Mouse (Mus musculus): ENCODE measurements around the gene Rgs16. TPM values are rescaled to one million over a fixed set of nuclear protein-coding genes. Genes with fewer than 3 reads are reported as not detected.
A peak's percentile ranks its signal among the peaks of the same experiment; 100 is the strongest.

The Rgs16 gene
- polyA plus RNA-seq (2012; ENCODE audit: insufficient read depth, insufficient read length, low replicate concordance, missing spikeins), result not detected in 2 replicates

DNA sequence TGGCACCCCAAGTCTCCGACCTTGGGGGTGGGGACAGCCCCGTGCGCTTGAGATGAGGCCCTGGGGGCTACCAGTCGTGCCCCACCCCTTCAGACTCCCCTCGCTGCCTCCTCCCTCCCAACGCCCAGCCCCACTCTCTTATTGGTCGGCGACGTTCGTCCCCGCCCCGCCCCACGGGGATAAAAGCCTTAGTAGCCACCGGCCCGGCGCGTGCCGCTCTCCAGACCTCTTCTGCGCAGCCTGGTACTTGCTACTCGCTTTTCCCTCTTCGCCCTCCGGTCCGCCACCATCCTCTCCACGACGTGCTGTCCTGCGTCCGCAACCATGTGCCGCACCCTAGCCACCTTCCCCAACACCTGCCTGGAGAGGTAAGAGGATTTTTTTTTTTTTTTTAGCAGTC, at the start of gene Rgs16:
Rgs16 (plus strand) TSS at position 205 of the 400 bp plus-strand sequence.
- Histone ChIP-seq H3K4me3 (ENCODE audit: insufficient read depth, low read depth, low read length) (peak within 1 kb of the TSS; percentile 45), H3K4me1 (ENCODE audit: control insufficient read depth, insufficient read depth, low read length) (peaks cover 40% of the 10 kb centered on the region), H3K27ac (ENCODE audit: insufficient read depth, low read depth, low read length) (peak within 1 kb of the TSS; percentile 34; the same call in 1 of the 2 replicates)
- TF ChIP-seq POLR2A (IDR thresholded peaks at IDR 0.05; ENCODE audit: insufficient read depth, low read depth, low read length), result peak; percentile 47; the same call in 1 of the 2 replicates
- no peak for TF ChIP-seq CTCF (IDR thresholded peaks at IDR 0.05; ENCODE audit: insufficient read depth, low read depth, low read length)
- WGBS, result 8% methylated on average over 28 of the region's 28 CpGs

DNA sequence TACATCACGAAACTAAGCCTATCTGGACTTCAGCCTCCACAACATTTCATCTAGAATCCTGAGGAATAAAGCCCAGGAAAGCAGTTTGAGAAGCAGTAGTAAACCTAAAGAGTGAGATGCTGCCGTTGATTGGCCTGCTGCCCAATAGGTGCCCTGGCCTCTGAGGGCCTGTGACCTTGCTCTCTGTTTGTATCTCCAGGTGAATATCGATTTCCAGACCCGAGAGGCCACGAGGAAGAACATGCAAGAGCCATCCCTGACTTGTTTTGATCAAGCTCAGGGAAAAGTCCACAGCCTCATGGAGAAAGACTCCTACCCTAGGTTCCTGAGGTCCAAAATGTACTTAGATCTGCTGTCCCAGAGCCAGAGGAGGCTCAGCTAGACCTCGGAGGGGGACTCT, 47.6 kb upstream of the Rgs16 start:
- WGBS, result 91% methylated on average over 6 of the region's 6 CpGs
- Histone ChIP-seq H3K27ac (ENCODE audit: insufficient read depth, low read depth, low read length) (no peak overlapping the region), H3K4me1 (ENCODE audit: control insufficient read depth, insufficient read depth, low read length) (peaks cover under 1% of the 10 kb centered on the region), H3K4me3 (ENCODE audit: insufficient read depth, low read depth, low read length) (no peak overlapping the region)
- TF ChIP-seq POLR2A (IDR thresholded peaks at IDR 0.05; ENCODE audit: insufficient read depth, low read depth, low read length) (no peak), CTCF (IDR thresholded peaks at IDR 0.05; ENCODE audit: insufficient read depth, low read depth, low read length) (no peak)

DNA sequence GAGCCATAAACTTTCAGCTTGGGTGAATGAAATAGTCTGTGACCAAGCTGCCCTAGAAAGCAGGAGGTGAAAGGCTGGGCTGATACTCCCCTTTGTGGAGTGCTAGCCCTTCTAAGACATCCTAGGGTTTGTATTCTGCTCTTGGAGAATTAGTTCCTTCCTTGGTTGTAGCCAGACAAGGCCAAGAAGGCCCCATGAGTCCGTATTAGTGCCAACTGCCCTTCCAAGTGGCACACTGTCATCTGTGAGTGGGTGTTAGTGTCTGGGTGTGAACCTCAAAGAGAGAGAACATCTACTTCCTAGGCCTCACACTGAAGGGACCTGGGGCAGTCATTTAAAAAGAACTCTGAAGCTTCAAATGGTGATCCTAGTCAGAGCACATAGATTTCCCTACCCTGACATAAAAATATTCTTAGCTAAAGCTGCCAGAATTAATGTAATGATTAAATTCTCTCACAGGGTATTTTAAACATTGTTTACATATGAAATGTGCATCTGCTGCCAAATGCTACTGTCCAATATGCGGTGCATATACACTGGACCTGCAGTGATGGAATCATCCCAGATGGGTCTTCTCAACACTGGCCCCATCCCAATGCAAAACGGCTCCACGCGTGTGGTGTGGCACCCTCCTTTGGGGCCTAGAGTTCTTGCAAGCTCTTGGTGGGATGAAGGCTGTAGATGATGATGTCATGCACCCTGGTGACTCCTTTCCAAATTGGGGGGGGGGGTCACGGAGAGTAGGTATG, 45.6 kb upstream of the Rgs16 start:
- Histone ChIP-seq H3K4me1 (ENCODE audit: control insufficient read depth, insufficient read depth, low read length) (peaks cover 3% of the 10 kb centered on the region), H3K4me3 (ENCODE audit: insufficient read depth, low read depth, low read length) (no peak overlapping the region), H3K27ac (ENCODE audit: insufficient read depth, low read depth, low read length) (no peak overlapping the region)
- TF ChIP-seq CTCF (IDR thresholded peaks at IDR 0.05; ENCODE audit: insufficient read depth, low read depth, low read length) (no peak), POLR2A (IDR thresholded peaks at IDR 0.05; ENCODE audit: insufficient read depth, low read depth, low read length) (no peak)
- WGBS, result 95% methylated on average over 6 of the region's 6 CpGs

DNA sequence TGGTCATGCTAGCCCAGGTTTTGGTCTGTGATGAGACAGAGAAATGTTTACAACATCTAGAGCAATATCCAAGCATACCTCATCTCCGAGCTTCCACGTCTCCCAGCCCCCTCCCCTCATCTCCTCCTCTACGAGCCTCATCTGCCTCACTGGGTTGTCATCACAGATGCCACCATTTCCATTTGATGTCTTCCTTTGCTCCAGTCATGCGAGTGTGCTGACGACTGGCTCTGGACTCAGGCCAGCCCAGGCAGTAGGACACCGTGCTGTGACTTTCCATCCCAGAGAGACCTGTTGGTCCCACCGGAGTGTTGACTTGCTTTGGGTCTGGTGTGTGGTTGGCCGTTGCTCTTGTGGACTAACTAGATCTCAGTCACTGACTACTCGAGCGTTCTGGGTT, 44.8 kb upstream of the Rgs16 start:
- Histone ChIP-seq H3K4me1 (ENCODE audit: control insufficient read depth, insufficient read depth, low read length) (peaks cover 3% of the 10 kb centered on the region), H3K4me3 (ENCODE audit: insufficient read depth, low read depth, low read length) (no peak overlapping the region), H3K27ac (ENCODE audit: insufficient read depth, low read depth, low read length) (no peak overlapping the region)
- TF ChIP-seq POLR2A (IDR thresholded peaks at IDR 0.05; ENCODE audit: insufficient read depth, low read depth, low read length) (no peak), CTCF (IDR thresholded peaks at IDR 0.05; ENCODE audit: insufficient read depth, low read depth, low read length) (no peak)
- WGBS, result 89% methylated on average over 10 of the region's 10 CpGs

DNA sequence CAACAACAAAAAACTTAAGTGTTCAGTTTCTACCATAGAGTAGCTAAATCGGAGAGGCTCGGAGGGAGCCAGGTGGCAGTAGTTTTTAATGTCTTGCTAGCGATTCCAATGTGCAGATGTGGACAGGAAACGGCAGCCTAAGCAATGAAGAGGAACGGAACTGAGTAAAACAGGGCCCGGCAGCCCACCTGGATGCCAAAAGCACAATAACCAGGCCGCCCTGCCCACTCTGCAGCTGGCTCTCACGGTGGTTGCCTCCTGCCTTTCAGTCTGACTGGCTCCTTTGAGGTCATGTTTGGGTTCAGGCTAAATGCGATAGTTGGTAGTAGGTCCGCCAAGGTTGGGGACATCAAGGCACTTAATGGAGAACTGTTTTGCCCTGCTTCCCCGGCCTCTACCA, 44.1 kb upstream of the Rgs16 start:
- WGBS, result 95% methylated on average over 11 of the region's 11 CpGs
- H3K4me1 ChIP-seq (ENCODE audit: control insufficient read depth, insufficient read depth, low read length), result peaks cover 3% of the 10 kb centered on the region
- no peak for TF ChIP-seq POLR2A (IDR thresholded peaks at IDR 0.05; ENCODE audit: insufficient read depth, low read depth, low read length)
- TF ChIP-seq CTCF (IDR thresholded peaks at IDR 0.05; ENCODE audit: insufficient read depth, low read depth, low read length), result no peak
- no peak overlapping the region for H3K27ac ChIP-seq (ENCODE audit: insufficient read depth, low read depth, low read length)
- no peak overlapping the region for H3K4me3 ChIP-seq (ENCODE audit: insufficient read depth, low read depth, low read length)

DNA sequence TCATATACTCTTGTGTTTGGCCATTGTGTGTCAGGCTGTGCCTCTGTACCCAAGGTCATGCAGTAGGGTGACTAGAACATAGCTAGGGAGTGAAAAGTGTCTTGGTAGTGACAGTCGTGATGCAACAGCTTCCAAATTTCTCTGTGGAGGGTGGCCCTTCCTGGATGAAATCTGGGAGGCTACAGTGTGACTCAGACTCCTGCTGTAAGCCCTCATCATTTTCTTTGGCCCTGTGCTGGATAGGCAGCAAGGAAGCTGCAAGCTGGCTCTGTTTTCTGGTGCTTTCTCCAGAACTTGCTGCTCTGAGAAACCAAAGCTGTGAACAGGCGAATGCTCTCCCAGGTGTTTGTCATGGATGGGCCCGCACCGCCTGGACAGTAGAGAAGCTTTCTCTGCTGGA, 43.6 kb upstream of the Rgs16 start:
- WGBS, result 89% methylated on average over 4 of the region's 4 CpGs
- no peak overlapping the region for H3K27ac ChIP-seq (ENCODE audit: insufficient read depth, low read depth, low read length)
- TF ChIP-seq CTCF (IDR thresholded peaks at IDR 0.05; ENCODE audit: insufficient read depth, low read depth, low read length) (no peak), POLR2A (IDR thresholded peaks at IDR 0.05; ENCODE audit: insufficient read depth, low read depth, low read length) (no peak)
- H3K4me1 ChIP-seq (ENCODE audit: control insufficient read depth, insufficient read depth, low read length), result peaks cover 3% of the 10 kb centered on the region
- no peak overlapping the region for H3K4me3 ChIP-seq (ENCODE audit: insufficient read depth, low read depth, low read length)

DNA sequence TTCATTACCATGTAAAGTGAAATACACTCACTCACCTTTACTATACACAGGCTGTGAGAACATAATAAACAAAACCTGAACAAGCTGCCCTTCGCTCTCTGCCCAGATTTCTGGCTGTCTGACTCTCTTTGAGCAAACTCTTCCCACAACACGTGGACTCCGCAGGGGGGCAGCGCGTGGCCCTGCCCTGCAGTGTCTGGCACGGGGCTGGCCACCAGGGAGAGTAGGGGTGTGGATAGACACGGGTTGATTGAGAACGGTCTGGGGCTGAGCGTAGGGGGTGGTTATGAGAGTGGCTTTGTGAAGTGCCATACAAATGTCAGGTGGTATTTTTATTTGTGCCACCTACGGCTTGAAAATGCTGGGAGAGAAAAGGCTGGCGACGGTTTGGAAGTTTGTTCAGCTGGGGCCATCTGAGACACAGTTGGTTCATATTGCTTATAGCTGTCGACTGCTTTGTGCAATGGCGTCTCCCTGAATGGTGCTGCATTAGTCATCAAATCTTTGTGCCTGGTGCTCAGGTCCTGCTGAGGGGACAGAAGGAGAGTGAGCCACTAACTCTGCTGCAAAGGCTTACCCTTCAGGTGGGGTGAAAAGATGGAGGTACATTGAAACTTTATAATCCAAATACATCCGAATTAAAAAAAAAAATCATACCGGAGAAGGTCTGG, 42.4 kb upstream of the Rgs16 start:
- Histone ChIP-seq H3K27ac (ENCODE audit: insufficient read depth, low read depth, low read length) (no peak overlapping the region), H3K4me3 (ENCODE audit: insufficient read depth, low read depth, low read length) (no peak overlapping the region), H3K4me1 (ENCODE audit: control insufficient read depth, insufficient read depth, low read length) (peaks cover 3% of the 10 kb centered on the region)
- 70% methylated on average over 16 of the region's 16 CpGs for WGBS
- no peak for TF ChIP-seq POLR2A (IDR thresholded peaks at IDR 0.05; ENCODE audit: insufficient read depth, low read depth, low read length)
- TF ChIP-seq CTCF (IDR thresholded peaks at IDR 0.05; ENCODE audit: insufficient read depth, low read depth, low read length), result no peak

DNA sequence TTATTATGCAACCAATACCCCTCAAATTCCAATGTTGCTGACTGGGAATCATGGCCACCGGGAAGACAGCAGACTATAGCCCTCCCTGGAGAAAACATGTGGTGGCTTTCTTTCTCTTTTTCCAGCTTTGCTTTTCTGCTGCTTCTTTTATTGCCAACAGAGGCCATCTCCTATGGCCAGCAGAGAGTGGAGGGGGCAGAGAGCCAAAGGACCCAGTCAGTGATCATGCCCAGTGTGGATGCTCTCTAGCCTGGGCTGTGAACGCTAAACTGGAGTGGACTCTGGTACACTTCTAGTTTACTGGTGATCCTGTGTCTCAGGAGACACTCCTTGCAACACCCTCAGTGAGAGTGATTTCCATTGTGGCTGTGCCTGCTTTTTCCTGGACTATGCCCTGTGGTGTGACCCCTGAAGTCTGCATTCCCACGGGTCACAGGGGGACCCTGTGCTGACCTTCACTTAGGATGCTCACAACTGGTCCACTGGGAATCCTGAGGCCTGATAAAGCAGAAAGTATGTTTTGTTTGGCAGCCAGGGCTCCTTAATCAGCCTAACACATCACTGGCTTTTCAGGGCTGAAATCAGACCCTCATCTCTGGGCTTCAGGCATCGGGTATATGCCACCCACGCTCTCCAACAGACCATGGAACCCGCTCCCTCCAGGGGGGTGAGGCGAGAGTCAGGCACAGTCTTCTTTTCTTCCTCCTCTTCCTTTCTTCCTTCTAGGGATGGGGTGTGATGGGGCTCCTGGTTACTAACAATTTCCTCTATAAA, 41.7 kb upstream of the Rgs16 start:
- H3K4me1 ChIP-seq (ENCODE audit: control insufficient read depth, insufficient read depth, low read length), result peaks cover 10% of the 10 kb centered on the region
- WGBS, result 78% methylated on average over 7 of the region's 7 CpGs
- TF ChIP-seq POLR2A (IDR thresholded peaks at IDR 0.05; ENCODE audit: insufficient read depth, low read depth, low read length) (no peak), CTCF (IDR thresholded peaks at IDR 0.05; ENCODE audit: insufficient read depth, low read depth, low read length) (no peak)
- H3K27ac ChIP-seq (ENCODE audit: insufficient read depth, low read depth, low read length), result no peak overlapping the region
- H3K4me3 ChIP-seq (ENCODE audit: insufficient read depth, low read depth, low read length), result no peak overlapping the region
